Mouse (Mus musculus) liver, adult 2 months (tissue): ENCODE data around the gene Ccl27a. TPM values are rescaled to one million over a fixed set of nuclear protein-coding genes. Genes with fewer than 3 reads are reported as not detected.
A peak's percentile ranks its signal among the peaks of the same experiment; 100 is the strongest.

ENCODE experiments used
- DNase-seq: peaks from one replicate; pipeline ENCODE4 v3.0.0-alpha.2; 2011; ENCODE audit warnings: low read depth, low spot score; ENCODE audit errors: extremely low read depth
- H3K27ac ChIP-seq: fragments of 200-500 bp; replicated peaks from 2 replicates; pipeline ENCODE4 v1.5.1; 2012; ENCODE audit warnings: low read depth, mild to moderate bottlenecking, control low read depth, inconsistent platforms, low read length; ENCODE audit not compliant: insufficient read depth
- H3K27me3 ChIP-seq: fragments of 200-500 bp; 2 replicates; pipeline ENCODE4 v1.6.1; 2012; ENCODE audit warnings: mild to moderate bottlenecking, moderate library complexity, low read length, inconsistent platforms; ENCODE audit not compliant: control insufficient read depth, insufficient read depth
- H3K36me3 ChIP-seq: fragments of 200-500 bp; 2 replicates; pipeline ENCODE4 v1.6.1; 2012; ENCODE audit warnings: low read length, inconsistent platforms; ENCODE audit not compliant: control insufficient read depth, insufficient read depth
- H3K4me1 ChIP-seq: fragments of 200-500 bp; 2 replicates; pipeline ENCODE4 v1.6.1; 2011; ENCODE audit warnings: low read length; ENCODE audit not compliant: control insufficient read depth, insufficient read depth
- H3K4me3 ChIP-seq: fragments of 200-500 bp; 2 replicates; pipeline ENCODE4 v1.5.1; 2011; ENCODE audit warnings: low read depth, mild to moderate bottlenecking, control low read depth, low read length, moderate library complexity; ENCODE audit not compliant: insufficient read depth
- H3K79me2 ChIP-seq: fragments of 200-500 bp; 2 replicates; pipeline ENCODE4 v1.6.1; 2012; ENCODE audit warnings: inconsistent platforms, mild to moderate bottlenecking, low read length, moderate library complexity; ENCODE audit not compliant: control insufficient read depth, insufficient read depth
- H3K9ac ChIP-seq: fragments of 200-500 bp; 2 replicates; pipeline ENCODE4 v1.6.1; 2012; ENCODE audit warnings: low read depth, mild to moderate bottlenecking, control low read depth, inconsistent platforms, low read length
- CTCF ChIP-seq: fragments of 200-500 bp; IDR thresholded peaks from 2 replicates; pipeline ENCODE4 v1.5.1; 2011; ENCODE audit warnings: low read depth, low read length, control low read depth
- POLR2A ChIP-seq: fragments of 200-500 bp; IDR thresholded peaks from 2 replicates; pipeline ENCODE4 v1.6.1; 2011; ENCODE audit warnings: low read length, control low read depth; ENCODE audit not compliant: insufficient read depth; ENCODE audit errors: extremely low read depth
- WGBS: fragments of 180-500 bp; shearing (Covaris S2); methylation state at CpG from one replicate; pipeline ENCODE4 v1.1.7; 2018; 5-methylcytosine and 5-hydroxymethylcytosine counted together
- polyA plus RNA-seq: library from polyadenylated mRNA; depleted of rRNA; stranded (reverse); fragments of >200 nt; gene quantifications from 2 replicates; pipeline ENCODE4 v1.2.3, GENCODE M21; 2012
- total RNA-seq: library from RNA; depleted of rRNA; stranded (reverse); fragments of >200 nt; gene quantifications from 2 replicates; pipeline ENCODE4 v1.2.3, GENCODE M21; 2014

Gene Ccl27a
- total and polyA plus RNA-seq, 2 experiments, result 11.9 to 33.3 TPM

DNA sequence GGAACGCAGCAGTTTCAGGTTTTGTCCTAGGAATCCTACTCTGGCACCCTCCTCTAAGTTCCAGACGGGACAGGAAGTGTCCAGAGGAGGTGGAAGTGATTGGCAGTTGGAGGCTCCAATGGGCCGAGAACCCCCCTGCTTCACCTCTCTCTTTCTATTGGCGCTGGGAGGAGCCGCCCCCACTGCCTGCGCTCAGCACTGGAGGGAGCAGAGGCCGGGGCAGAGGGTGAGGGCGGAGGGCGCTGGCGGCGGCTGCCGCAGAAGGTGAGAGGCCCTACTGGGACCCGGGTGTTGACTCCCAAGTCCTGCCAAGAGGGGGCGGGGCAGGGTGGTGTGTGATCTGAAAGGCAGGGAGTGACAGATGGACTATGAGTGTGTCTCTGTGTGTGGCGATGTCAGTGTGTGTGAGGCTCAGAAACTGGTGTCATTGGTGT lies 13.7 kb downstream of the Ccl27a start:
- no peaks in the 10 kb centered on the region; the same call in 1 of the 2 replicates for H3K36me3 ChIP-seq
- peak overlapping the region; percentile 76 for H3K9ac ChIP-seq
- under 1% methylated on average over 15 of the region's 15 CpGs for WGBS
- H3K4me3 ChIP-seq, result peak overlapping the region; percentile 29
- peak; percentile 94 for DNase-seq
- peak overlapping the region; percentile 96 for H3K27ac ChIP-seq
- 0 out of 2 replicates have a peak, but pooled peaks have one; percentile 2 for TF ChIP-seq CTCF
- TF ChIP-seq POLR2A, result peak; percentile 54
- peaks cover 6% of the 10 kb centered on the region; the same call in 1 of the 2 replicates for H3K79me2 ChIP-seq
- H3K27me3 ChIP-seq, result no peaks in the 10 kb centered on the region
- peaks cover 37% of the 10 kb centered on the region for H3K4me1 ChIP-seq

DNA sequence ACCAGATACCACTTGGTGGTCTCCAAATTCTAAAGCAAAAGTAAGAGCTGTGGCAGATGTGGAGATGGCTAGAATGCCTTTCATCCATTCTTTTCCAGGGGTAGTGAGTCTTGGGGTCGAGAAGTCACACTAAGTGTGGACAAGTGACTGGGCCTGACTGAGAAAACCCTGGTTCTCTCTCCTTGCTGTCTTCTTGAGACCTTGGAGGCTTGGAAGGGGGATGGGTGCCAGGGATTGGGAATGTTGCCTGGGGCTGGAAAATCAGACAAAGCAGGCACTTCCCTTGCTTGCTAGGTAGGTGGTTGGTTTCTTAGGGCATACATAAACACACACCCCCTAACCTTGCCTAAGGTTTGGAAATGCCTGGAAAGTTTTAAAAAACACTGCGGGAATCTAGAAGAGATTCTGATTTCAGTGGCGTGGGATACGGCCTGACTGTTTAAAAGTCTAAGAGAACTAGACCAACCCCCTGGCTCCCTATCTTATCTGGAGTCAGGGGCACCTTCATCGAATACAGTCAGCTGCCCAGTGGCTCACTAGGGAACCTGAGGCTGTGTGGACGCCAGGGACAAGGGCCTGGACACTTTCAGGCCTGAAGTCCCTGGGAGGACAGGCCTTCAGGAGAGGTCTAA lies 14.3 kb downstream of the Ccl27a start:
- WGBS, result 13% methylated on average over 6 of the region's 6 CpGs
- H3K4me1 ChIP-seq, result peaks cover 38% of the 10 kb centered on the region
- H3K27me3 ChIP-seq, result no peaks in the 10 kb centered on the region
- peak overlapping the region; percentile 96 for H3K27ac ChIP-seq
- DNase-seq, result no peak
- no peaks in the 10 kb centered on the region; the same call in 1 of the 2 replicates for H3K36me3 ChIP-seq
- peak overlapping the region; percentile 24; the same call in 1 of the 2 replicates for H3K4me3 ChIP-seq
- peaks cover 6% of the 10 kb centered on the region; the same call in 1 of the 2 replicates for H3K79me2 ChIP-seq
- no peak for TF ChIP-seq CTCF
- TF ChIP-seq POLR2A, result no peak
- H3K9ac ChIP-seq, result peak overlapping the region; percentile 76

DNA sequence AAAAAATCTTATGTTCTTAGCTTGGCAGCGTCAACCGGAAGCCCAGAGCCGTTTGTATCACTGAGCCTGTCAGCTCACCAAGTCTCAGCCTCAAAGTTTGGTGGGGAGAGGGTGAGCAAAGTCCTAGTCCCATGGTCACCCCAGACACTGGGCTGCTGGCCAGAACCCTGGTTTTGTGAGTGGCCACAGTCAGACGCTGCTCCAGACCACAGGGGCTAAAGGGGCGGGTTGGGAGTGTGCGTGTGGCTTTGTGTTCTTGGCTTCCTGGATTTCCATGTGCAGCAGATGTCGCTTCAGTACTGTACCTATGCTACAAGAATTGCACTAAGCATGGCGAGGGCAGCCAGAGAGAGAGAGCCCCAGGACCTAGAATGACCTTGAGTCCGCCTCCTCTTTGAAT lies 14.8 kb downstream of the Ccl27a start:
- Histone ChIP-seq H3K36me3 (no peaks in the 10 kb centered on the region; the same call in 1 of the 2 replicates), H3K27ac (peak overlapping the region; percentile 96), H3K4me3 (no peak overlapping the region), H3K27me3 (no peaks in the 10 kb centered on the region), H3K4me1 (peaks cover 40% of the 10 kb centered on the region), H3K9ac (peak overlapping the region; percentile 55), H3K79me2 (peaks cover 6% of the 10 kb centered on the region; the same call in 1 of the 2 replicates)
- 10% methylated on average over 9 of the region's 9 CpGs for WGBS
- DNase-seq, result peak; percentile 91
- no peak for TF ChIP-seq POLR2A
- peak; percentile 28 for TF ChIP-seq CTCF

DNA sequence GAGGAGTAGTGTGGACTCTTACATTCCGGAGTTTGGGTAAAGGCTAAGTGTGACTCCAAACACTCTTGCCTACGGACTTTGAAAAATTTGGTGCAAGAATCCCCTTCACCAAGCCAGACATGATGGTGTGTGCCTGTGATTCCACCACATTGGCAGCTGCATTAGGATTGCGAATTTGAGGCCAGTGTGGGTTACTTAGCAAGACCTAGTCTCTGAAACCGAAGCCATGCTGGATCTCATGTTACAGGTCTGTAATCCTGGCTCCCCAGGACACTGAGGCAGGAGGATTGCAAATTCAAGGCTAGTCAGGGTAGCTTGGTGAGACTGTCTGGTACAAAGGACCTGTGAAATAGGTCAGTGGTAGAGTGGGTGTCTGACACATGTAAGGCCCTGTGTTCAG lies 15.3 kb downstream of the Ccl27a start:
- H3K4me3 ChIP-seq, result no peak overlapping the region
- peak overlapping the region; percentile 48 for H3K9ac ChIP-seq
- H3K27me3 ChIP-seq, result no peaks in the 10 kb centered on the region
- TF ChIP-seq CTCF (no peak), POLR2A (no peak)
- DNase-seq, result no peak
- peaks cover 40% of the 10 kb centered on the region for H3K4me1 ChIP-seq
- WGBS, result 81% methylated on average over 4 of the region's 4 CpGs
- no peaks in the 10 kb centered on the region; the same call in 1 of the 2 replicates for H3K36me3 ChIP-seq
- H3K27ac ChIP-seq, result peak overlapping the region; percentile 96
- H3K79me2 ChIP-seq, result peaks cover 6% of the 10 kb centered on the region; the same call in 1 of the 2 replicates

DNA sequence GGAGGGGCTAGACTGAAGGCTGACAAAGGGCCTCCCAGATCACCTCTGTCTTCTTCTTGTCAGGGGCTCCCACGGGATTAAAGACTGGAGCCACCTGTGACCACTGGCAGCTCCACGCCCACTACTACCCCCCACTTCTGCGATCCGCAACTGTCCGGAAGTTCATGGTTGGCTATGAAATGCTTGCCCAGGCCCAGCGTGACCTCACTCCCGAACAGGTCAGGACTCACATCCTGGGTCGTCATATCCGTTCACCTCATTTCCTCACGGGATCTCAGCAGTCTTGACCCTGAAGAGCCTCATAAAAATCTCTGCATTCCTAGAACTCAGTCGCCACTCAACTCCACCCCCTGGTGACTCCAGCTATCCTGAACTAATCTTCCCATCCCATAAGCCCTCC lies 16.0 kb downstream of the Ccl27a start:
- Histone ChIP-seq H3K9ac (0 out of 2 replicates have a peak overlapping the region, but pooled peaks have one; percentile 14), H3K4me1 (peaks cover 40% of the 10 kb centered on the region), H3K36me3 (no peaks in the 10 kb centered on the region; the same call in 1 of the 2 replicates), H3K4me3 (no peak overlapping the region), H3K27me3 (no peaks in the 10 kb centered on the region), H3K27ac (peak overlapping the region; percentile 96), H3K79me2 (peaks cover 6% of the 10 kb centered on the region; the same call in 1 of the 2 replicates)
- peak; percentile 70 for DNase-seq
- TF ChIP-seq CTCF (no peak), POLR2A (no peak)
- WGBS, result 61% methylated on average over 11 of the region's 11 CpGs

DNA sequence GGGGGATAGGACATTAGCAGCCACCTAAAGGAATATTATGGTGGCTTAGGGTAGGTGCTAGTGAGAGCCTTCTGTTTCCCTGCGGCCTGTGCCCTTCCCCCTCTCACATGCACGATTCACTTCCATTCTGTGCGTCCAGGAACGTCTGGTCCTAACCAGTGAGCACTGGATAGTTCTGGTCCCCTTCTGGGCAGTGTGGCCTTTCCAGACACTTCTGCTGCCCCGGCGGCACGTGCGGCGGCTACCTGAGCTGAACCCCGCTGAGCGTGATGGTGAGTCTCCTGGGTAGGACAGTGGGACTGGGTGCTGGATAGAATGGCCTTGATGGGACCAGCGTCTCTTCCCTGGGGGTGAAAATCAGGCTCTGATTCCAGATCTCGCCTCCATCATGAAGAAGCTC lies 16.7 kb downstream of the Ccl27a start:
- no peak for DNase-seq
- no peak for TF ChIP-seq CTCF
- no peak for TF ChIP-seq POLR2A
- Histone ChIP-seq H3K79me2 (peaks cover 6% of the 10 kb centered on the region; the same call in 1 of the 2 replicates), H3K4me3 (no peak overlapping the region), H3K4me1 (peaks cover 40% of the 10 kb centered on the region), H3K27ac (peak overlapping the region; percentile 71), H3K36me3 (no peaks in the 10 kb centered on the region; the same call in 1 of the 2 replicates), H3K9ac (peak overlapping the region; percentile 6; the same call in 1 of the 2 replicates), H3K27me3 (no peaks in the 10 kb centered on the region)
- WGBS, result 92% methylated on average over 13 of the region's 13 CpGs
